Mouse (Mus musculus) midbrain, embryonic 15.5 days (tissue): ENCODE results near the gene Ptpro. TPM values are rescaled to one million over a fixed set of nuclear protein-coding genes. Genes with fewer than 3 reads are reported as not detected.
"Not testable (repeated sequence)": the region's sequence is repeated elsewhere in the genome, so short reads cannot be mapped to it uniquely, and the experiment has no call there.

Source experiments
- ATAC-seq: fragments of 200-750 bp; cut with Nextera tagmentation; replicated peaks from 2 replicates; pipeline ENCODE4 v1.8.0; 2017; ENCODE audit warnings: moderate TSS enrichment
- H3K27ac ChIP-seq: fragments of 300-500 bp; sonication (generic); 2 replicates; pipeline ENCODE4 v1.5.1; 2015; ENCODE audit warnings: mild to moderate bottlenecking, inconsistent platforms
- H3K27me3 ChIP-seq: fragments of 300-500 bp; sonication (generic); replicated peaks from 2 replicates; pipeline ENCODE4 v1.6.1; 2015; ENCODE audit warnings: inconsistent platforms
- H3K36me3 ChIP-seq: fragments of 300-500 bp; sonication (generic); replicated peaks from 2 replicates; pipeline ENCODE4 v1.6.1; 2015; ENCODE audit warnings: inconsistent platforms
- H3K4me1 ChIP-seq: fragments of 300-500 bp; sonication (generic); 2 replicates; pipeline ENCODE4 v1.6.1; 2015; ENCODE audit warnings: inconsistent platforms
- H3K4me2 ChIP-seq: fragments of 300-500 bp; sonication (generic); 2 replicates; pipeline ENCODE4 v1.6.1; 2015; ENCODE audit warnings: inconsistent platforms, mild to moderate bottlenecking, moderate library complexity
- H3K4me3 ChIP-seq: fragments of 300-500 bp; sonication (generic); 2 replicates; pipeline ENCODE4 v1.5.1; 2015; ENCODE audit warnings: mild to moderate bottlenecking, inconsistent platforms
- H3K9ac ChIP-seq: fragments of 300-500 bp; sonication (generic); 2 replicates; pipeline ENCODE4 v1.6.1; 2015; ENCODE audit warnings: mild to moderate bottlenecking, inconsistent platforms
- H3K9me3 ChIP-seq: fragments of 300-500 bp; sonication (generic); 2 replicates; pipeline ENCODE4 v1.6.1; 2016; ENCODE audit warnings: inconsistent platforms
- WGBS: fragments of 180-500 bp; shearing (Covaris S2); methylation state at CpG from one replicate; pipeline ENCODE4 v1.1.7; 2015; ENCODE audit warnings: mixed read lengths; 5-methylcytosine and 5-hydroxymethylcytosine counted together
- polyA plus RNA-seq: library from polyadenylated mRNA; unstranded; fragments of >200 nt; fragmentation: Nextera tagmentation; extraction: Ambion mirVana; gene quantifications from 2 replicates; pipeline ENCODE4 v1.2.1, GENCODE M21; 2015

Ptpro gene
- polyA plus RNA-seq, 1 experiment from 2014 or later, result 77.0 TPM

DNA sequence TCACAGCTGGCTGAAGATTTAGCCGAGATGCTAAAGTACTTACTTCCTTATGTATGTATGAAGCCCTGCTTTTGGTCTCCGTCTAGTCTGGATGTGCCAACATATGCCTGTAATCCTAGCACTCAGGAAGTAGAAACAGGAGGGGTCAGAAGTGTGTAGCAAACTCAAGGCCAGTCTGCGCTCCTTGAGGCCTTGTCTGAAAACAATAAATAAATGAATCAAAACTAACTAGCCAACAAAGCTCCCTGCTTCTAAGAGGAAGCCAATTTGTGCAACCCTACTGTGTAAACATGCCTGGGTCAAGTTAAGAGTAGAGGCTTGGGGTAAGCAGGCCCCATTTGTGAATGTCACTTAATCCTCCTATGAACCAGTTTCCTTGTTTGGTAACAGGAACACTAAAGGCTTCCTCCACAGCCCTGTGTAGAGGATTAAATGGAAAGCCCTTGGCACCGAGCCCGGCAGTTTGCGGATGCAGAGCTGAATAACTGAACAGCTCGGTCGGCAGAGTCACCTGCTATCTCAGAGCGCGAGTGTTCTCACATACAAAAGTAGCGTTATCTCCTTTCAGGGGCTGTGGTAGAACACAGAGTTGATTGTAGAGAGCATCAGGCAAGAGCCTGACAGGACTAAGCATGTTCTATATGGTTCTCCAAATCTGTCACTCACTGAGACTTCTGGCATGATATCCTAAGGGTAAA is 218.9 kb downstream of the Ptpro start:
- H3K4me3 ChIP-seq, result no peak overlapping the region
- no peaks in the 10 kb centered on the region for H3K9me3 ChIP-seq
- no peak overlapping the region for H3K4me2 ChIP-seq
- H3K4me1 ChIP-seq, result peaks cover 25% of the 10 kb centered on the region
- H3K36me3 ChIP-seq, result no peaks in the 10 kb centered on the region
- WGBS, result 19% methylated on average over 11 of the region's 11 CpGs
- no peak overlapping the region for H3K9ac ChIP-seq
- peaks cover 7% of the 10 kb centered on the region; the same call in 1 of the 2 replicates for H3K27me3 ChIP-seq
- H3K27ac ChIP-seq, result peak overlapping the region; percentile 40
- peak; percentile 77 for ATAC-seq

DNA sequence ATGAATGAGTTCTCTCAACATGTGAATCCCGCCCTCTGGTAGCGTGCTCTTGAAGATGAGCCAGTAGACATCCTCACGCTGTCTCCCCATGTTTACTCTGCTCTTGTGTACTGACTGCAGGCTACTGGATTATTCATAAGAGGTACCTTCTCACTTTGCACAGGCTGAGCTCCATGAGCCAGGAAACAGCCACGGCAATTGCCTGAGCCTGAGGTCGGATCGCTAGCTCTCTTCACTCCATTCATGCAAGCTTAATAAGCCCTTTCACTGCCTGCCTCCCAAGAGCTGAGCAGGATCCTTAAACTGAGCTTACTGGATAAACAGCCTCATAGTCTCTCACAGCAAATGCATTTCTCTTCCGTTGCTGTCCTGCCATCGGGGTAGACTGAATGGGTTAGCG is 220.0 kb downstream of the Ptpro start:
- Histone ChIP-seq H3K27me3 (peaks cover 7% of the 10 kb centered on the region; the same call in 1 of the 2 replicates), H3K27ac (peak overlapping the region; percentile 40), H3K36me3 (no peaks in the 10 kb centered on the region), H3K9ac (no peak overlapping the region; the same call in 1 of the 2 replicates), H3K4me2 (no peak overlapping the region), H3K4me3 (no peak overlapping the region), H3K4me1 (peaks cover 25% of the 10 kb centered on the region), H3K9me3 (no peaks in the 10 kb centered on the region)
- peak; percentile 49 for ATAC-seq
- WGBS, result 49% methylated on average over 9 of the region's 9 CpGs

DNA sequence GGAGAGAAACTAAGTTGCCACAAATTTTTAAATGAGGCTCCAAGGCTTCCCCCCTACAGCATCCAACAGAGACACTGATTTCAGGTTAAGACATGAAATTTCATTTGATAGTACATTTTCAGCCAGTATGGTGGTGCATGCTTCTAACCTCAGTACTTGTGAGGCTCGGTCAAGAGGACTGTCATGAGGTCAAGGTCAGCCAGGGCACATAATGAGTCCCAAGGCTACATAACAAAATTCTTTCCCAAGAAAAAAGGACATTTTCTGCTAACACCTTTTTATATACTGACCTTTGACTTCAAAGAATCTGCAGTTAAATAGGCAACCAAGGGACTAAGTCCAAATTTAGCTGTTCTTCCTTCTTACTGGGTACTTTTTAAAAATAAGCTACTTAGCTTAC is 221.3 kb downstream of the Ptpro start:
- WGBS, result 74% methylated on average over 1 of the region's 1 CpGs
- Histone ChIP-seq H3K4me2 (no peak overlapping the region), H3K36me3 (no peaks in the 10 kb centered on the region), H3K27ac (no peak overlapping the region), H3K27me3 (peaks cover 7% of the 10 kb centered on the region; the same call in 1 of the 2 replicates), H3K4me1 (peaks cover 25% of the 10 kb centered on the region), H3K9ac (no peak overlapping the region), H3K4me3 (no peak overlapping the region), H3K9me3 (no peaks in the 10 kb centered on the region)
- no peak for ATAC-seq

DNA sequence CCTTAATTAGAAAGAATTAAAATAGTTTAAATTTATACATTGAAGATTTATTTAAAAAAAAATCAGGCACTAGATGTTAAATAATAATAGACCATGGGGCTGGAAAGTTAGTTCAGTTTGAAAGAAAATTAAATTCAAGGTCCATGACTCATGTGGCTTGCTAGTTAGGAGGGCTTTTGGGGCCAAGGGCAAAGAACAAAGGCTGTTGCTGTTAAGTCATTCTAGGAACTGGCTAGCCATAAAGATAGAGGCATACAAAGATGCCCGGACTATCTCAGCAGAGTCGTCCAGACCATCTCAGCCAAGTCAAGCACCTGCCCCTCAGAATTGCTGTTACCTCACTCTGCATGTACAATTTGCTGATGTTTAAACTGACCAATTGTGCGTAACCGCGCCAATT is 223.6 kb downstream of the Ptpro start:
- H3K36me3 ChIP-seq, H3K27me3 ChIP-seq, H3K4me3 ChIP-seq, H3K4me2 ChIP-seq, ATAC-seq, H3K9ac ChIP-seq, H3K27ac ChIP-seq, H3K9me3 ChIP-seq: not testable (repeated sequence)
- 95% methylated on average over 5 of the region's 5 CpGs for WGBS
- H3K4me1 ChIP-seq, result peaks cover 17% of the 10 kb centered on the region

DNA sequence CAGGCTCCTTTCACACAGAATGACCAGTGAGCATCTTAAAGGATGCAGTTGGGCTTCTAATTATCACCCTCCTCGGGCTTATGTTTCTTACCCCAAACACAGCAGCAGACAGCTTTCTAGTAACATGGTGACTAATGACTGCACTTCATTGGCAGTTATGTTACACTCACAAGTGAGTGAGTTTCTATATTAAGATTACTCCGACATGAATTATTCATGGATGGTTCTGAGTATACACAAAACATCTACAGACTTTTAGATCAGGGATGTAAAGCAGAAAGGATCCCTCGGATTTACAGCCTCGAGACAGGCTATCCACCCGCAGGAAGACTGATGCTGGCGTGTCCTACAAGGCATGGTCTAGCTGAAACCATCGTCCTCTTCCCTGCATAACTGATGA is 230.8 kb downstream of the Ptpro start:
- no peak overlapping the region for H3K4me3 ChIP-seq
- no peaks in the 10 kb centered on the region for H3K9me3 ChIP-seq
- H3K36me3 ChIP-seq, result no peaks in the 10 kb centered on the region
- no peak overlapping the region for H3K4me2 ChIP-seq
- ATAC-seq, result no peak
- H3K4me1 ChIP-seq, result no peaks in the 10 kb centered on the region
- 67% methylated on average over 7 of the region's 7 CpGs for WGBS
- H3K27ac ChIP-seq, result no peak overlapping the region
- H3K27me3 ChIP-seq, result no peaks in the 10 kb centered on the region
- H3K9ac ChIP-seq, result no peak overlapping the region

DNA sequence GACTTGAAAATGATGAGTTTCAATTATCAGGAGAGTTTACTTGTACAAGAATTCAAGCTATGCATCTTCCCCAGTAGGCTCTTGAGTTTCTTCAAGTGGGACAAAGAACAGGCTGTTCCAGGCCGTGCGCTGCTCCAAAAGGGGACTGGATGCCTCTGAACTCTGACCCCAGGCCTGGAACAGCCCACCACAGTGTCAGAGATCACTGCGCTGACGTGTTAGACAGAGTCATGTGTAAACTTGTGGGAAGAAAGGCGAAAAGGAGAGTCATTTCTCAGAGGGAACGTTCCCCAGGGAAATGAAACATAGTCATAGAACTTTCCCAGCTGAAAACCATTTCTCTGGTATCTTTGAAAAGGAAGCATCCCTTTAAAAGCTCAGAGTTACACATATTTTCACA is 235.3 kb downstream of the Ptpro start:
- Histone ChIP-seq H3K9me3 (no peaks in the 10 kb centered on the region), H3K27me3 (no peaks in the 10 kb centered on the region), H3K27ac (no peak overlapping the region), H3K9ac (no peak overlapping the region), H3K4me1 (no peaks in the 10 kb centered on the region), H3K36me3 (no peaks in the 10 kb centered on the region), H3K4me3 (no peak overlapping the region), H3K4me2 (no peak overlapping the region)
- 66% methylated on average over 6 of the region's 6 CpGs for WGBS
- ATAC-seq, result no peak

DNA sequence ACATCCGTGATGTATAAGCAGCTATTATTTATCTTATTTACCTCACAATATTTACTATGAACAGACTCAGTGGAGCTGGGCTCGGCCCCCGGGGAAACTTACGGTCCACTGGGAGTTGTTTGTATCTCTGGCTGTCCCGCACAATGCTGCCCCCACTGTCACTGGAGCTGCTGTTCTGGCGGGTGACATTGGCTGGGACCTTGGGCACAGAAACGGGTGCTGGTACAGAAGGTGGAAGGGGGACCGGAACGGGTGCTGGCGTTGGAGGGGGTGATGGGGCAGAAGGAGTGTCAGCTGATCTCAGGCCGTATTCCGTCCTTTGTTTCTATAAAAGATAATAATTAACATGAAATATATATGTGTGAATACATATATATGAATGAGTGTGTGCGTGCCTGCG is 238.0 kb downstream of the Ptpro start:
- Histone ChIP-seq H3K9ac (no peak overlapping the region), H3K4me2 (no peak overlapping the region), H3K4me3 (no peak overlapping the region), H3K27ac (no peak overlapping the region), H3K27me3 (no peaks in the 10 kb centered on the region), H3K4me1 (no peaks in the 10 kb centered on the region), H3K36me3 (no peaks in the 10 kb centered on the region), H3K9me3 (no peaks in the 10 kb centered on the region)
- WGBS, result 93% methylated on average over 14 of the region's 14 CpGs
- no peak for ATAC-seq

DNA sequence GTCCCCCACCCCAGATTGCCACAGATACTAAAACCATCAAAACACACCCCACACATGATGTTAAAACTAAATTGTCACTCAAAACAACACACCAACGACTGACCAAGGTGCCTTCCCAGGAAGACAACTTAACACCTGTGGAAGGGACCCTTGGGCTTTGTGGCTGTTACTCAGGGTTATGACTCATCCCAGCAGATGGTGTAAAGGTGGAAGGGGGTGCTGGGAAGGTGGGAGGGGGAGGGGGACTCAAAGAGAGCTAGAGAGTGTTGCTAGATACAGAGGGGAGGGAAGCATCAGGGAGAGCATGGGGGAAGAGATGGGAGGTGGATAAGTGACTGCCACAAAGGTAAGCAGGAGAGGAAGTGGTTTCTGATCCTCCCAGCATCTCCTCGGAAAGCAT is 239.5 kb downstream of the Ptpro start:
- H3K27ac ChIP-seq, result no peak overlapping the region
- H3K36me3 ChIP-seq, result no peaks in the 10 kb centered on the region
- no peak overlapping the region for H3K4me3 ChIP-seq
- ATAC-seq, result no peak
- H3K9me3 ChIP-seq, result no peaks in the 10 kb centered on the region
- 74% methylated on average over 2 of the region's 2 CpGs for WGBS
- no peak overlapping the region for H3K9ac ChIP-seq
- H3K4me2 ChIP-seq, result no peak overlapping the region
- H3K4me1 ChIP-seq, result no peaks in the 10 kb centered on the region
- H3K27me3 ChIP-seq, result no peaks in the 10 kb centered on the region

DNA sequence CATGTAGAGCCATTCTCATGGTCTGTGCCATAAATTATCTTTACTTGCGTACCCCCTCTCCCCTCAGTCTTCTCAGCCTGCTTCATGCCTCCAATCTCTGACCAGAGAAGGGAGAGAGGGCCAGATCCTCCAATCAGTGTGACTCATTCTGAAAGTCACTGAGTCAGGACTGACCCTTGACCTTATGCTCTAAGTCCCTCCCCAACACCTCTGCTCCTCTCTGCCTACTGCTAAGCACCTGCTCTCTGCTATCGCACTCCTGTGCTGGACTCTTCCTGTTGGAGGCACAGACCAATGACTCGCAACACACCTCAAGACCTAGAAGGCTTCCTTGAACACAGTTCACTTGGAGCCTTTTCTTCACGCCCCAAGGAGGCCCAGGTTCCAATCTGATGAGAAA is 240.5 kb downstream of the Ptpro start:
- Histone ChIP-seq H3K27ac (no peak overlapping the region), H3K4me1 (no peaks in the 10 kb centered on the region), H3K4me3 (no peak overlapping the region), H3K4me2 (no peak overlapping the region), H3K9me3 (no peaks in the 10 kb centered on the region), H3K9ac (no peak overlapping the region), H3K27me3 (no peaks in the 10 kb centered on the region), H3K36me3 (no peaks in the 10 kb centered on the region)
- ATAC-seq, result no peak
- WGBS, result 95% methylated on average over 4 of the region's 4 CpGs

DNA sequence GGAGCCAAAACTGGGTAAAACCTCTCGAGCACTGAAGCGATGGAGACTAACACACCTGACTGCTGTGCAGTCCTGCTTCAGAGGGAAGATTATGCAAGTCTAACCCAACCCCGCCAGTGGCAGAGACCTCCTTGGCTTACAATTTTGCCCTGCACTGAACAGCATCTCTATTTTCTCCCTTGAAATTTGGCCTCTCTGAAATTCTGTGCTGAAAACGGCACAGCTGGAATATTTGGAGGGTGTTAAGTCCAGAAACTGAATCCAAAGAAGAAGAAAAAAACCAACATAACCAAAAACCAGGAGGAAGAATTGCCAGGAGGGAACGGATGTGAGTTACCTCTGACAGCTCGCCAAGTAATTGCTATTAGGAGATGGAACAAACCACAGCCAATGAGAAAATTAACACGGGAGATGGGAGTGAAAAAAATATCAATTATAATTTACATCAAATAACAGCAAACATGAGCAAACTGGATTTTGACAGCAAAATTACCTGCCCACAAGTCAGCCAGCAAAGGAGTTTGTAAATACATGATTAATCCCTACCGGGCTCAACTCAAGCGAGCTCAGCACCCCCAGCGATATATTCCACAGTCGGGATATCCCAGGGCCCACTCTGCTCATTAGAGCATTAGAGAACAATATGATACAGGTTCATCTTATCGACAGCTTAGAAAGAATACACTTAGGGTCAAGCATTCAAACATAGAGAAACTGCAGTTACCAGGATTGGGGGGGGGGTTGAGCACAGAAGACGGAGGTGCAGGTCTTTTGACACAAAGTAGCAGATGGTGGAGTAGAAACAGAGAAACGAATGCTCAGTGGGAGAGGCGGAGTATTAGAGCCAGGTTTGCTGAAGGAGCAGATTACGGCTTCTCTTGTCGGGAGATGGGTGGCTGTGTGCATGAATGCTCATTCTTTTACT is 241.4 kb downstream of the Ptpro start:
- WGBS, result 84% methylated on average over 17 of the region's 17 CpGs
- Histone ChIP-seq H3K4me1 (no peaks in the 10 kb centered on the region), H3K9ac (no peak overlapping the region), H3K27ac (no peak overlapping the region), H3K36me3 (no peaks in the 10 kb centered on the region), H3K27me3 (no peaks in the 10 kb centered on the region), H3K4me2 (no peak overlapping the region), H3K4me3 (no peak overlapping the region), H3K9me3 (no peaks in the 10 kb centered on the region)
- no peak for ATAC-seq

DNA sequence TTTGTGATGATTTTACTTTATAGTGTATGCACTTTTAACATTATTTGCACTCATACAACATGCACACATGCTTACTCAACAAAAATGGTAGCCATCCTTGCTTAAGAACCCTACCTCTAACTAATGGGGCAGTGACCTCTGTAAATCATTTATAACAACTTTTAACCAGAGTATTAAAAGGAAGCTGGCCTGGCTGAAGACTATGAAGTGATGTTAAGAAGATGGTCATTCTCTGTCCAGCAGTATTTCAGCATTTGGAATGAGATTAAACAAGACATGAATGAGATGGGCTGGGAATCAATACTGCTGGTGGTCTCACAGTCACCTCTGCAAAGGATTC is 242.0 kb downstream of the Ptpro start:
- no peaks in the 10 kb centered on the region for H3K27me3 ChIP-seq
- no peak overlapping the region for H3K4me2 ChIP-seq
- H3K27ac ChIP-seq, result no peak overlapping the region
- ATAC-seq, result no peak
- no peaks in the 10 kb centered on the region for H3K36me3 ChIP-seq
- H3K9me3 ChIP-seq, result no peaks in the 10 kb centered on the region
- H3K4me1 ChIP-seq, result no peaks in the 10 kb centered on the region
- H3K4me3 ChIP-seq, result no peak overlapping the region
- no peak overlapping the region for H3K9ac ChIP-seq

DNA sequence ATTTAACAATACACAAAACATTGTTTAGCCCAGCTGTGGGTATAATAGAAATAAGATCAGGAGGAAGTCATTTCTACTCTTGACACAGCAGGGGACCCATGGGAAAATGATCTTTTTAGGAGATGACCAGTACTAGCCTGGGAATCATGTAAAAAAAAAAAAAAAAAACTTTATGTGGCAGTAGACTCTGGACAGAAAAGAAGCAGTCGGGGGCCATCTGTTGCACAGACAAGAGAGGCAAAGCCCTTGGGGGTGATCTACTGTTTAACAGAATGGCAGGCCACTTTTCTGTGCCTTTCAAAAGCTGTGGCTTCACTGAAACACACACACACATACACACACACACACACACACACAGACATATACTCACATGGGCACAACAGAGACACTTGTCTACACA is 242.7 kb downstream of the Ptpro start:
- Histone ChIP-seq H3K4me1 (no peaks in the 10 kb centered on the region), H3K4me2 (no peak overlapping the region), H3K36me3 (no peaks in the 10 kb centered on the region), H3K27ac (no peak overlapping the region), H3K9ac (no peak overlapping the region), H3K9me3 (no peaks in the 10 kb centered on the region), H3K27me3 (no peaks in the 10 kb centered on the region), H3K4me3 (no peak overlapping the region)
- 55% methylated on average over 1 of the region's 1 CpGs for WGBS
- no peak for ATAC-seq

DNA sequence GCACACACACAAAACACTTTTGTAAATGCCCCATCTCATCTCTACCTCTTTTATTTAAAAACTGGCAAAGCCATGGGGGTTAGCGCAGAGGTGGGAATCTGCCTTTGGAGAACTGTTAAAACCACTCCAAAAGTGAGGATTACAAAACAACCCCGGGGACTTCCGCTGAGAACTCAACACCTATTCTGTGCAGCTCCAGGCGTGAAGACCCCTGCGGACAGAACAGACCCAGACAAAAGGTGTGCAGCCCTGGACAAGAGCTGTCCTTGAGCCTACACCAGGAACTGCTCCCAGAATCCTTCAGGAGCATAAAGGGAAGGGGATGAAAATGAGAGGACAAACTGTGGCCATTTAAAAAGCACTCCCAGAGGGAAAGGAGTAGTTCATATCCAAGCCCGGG is 243.1 kb downstream of the Ptpro start:
- no peak for ATAC-seq
- Histone ChIP-seq H3K4me2 (no peak overlapping the region), H3K27me3 (no peaks in the 10 kb centered on the region), H3K9me3 (no peaks in the 10 kb centered on the region), H3K27ac (no peak overlapping the region), H3K36me3 (no peaks in the 10 kb centered on the region), H3K4me1 (no peaks in the 10 kb centered on the region), H3K9ac (no peak overlapping the region), H3K4me3 (no peak overlapping the region)
- 63% methylated on average over 6 of the region's 6 CpGs for WGBS
